Mouse (Mus musculus): Measurements from ENCODE around the gene Hmgn3. TPM values are rescaled to one million over a fixed set of nuclear protein-coding genes. Genes with fewer than 3 reads are reported as not detected.

The Hmgn3 gene
- polyA plus RNA-seq (2011; ENCODE audit: insufficient read depth, insufficient read length, low read depth, missing spikeins) = 26.7 and 30.3 TPM in 2 replicates

- Histone ChIP-seq H3K27me3 (ENCODE audit: control insufficient read depth, insufficient read depth, low read length, poor library complexity, severe bottlenecking) (peaks cover 6% of the 10 kb centered on the region; the same call in 1 of the 2 replicates), H3K4me1 (ENCODE audit: control insufficient read depth, insufficient read depth, low read length) (no peaks in the 10 kb centered on the region), H3K4me3 (ENCODE audit: low read depth, low read length) (peak within 1 kb of the TSS; percentile 42), H3K9ac (ENCODE audit: low read depth, poor library complexity, severe bottlenecking) (peak within 1 kb of the TSS; percentile 41), H3K27ac (ENCODE audit: insufficient read depth, low read length) (no peak within 1 kb of the TSS), H3K36me3 (ENCODE audit: control insufficient read depth, insufficient read depth, low read length, poor library complexity, severe bottlenecking) (no peaks in the 10 kb centered on the region), H3K9me3 (replicated peaks; ENCODE audit: control insufficient read depth, insufficient read depth, low read length, poor library complexity, severe bottlenecking) (no peaks in the 10 kb centered on the region)
- no peak for TF ChIP-seq CTCF (IDR thresholded peaks at IDR 0.05; ENCODE audit: low read depth, low read length)
- TF ChIP-seq POLR2A (IDR thresholded peaks at IDR 0.05; ENCODE audit: insufficient read depth, low read length) = no peak
Observed at GRCm38 (mm10) chr9:83146446-83147188, at the start of gene Hmgn3. Gene Hmgn3, minus strand, starts transcription at chr9:83146685.

DNA sequence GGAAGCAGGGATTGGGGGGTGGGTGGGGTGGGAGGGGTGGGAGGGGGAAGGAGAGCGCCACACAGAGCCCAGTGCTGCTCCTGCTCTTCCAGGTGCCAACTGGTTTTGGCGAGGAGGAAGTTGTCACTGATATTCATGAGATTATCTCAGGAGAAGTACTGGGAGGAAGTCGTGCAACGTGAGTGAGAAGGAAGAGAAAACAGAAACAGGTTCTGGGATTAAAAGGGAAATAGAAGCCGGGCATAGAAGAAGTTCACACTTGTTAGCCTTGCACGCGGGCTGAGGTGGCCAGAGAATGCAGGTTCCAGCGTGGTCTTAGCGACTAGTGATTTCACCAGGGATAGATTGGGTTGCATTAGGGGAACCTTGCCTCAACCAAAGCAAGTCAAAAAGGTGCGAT is 49.3 kb upstream of the Hmgn3 start:
- H3K36me3 ChIP-seq (ENCODE audit: control insufficient read depth, insufficient read depth, low read length, poor library complexity, severe bottlenecking) = no peaks in the 10 kb centered on the region
- H3K9ac ChIP-seq (ENCODE audit: low read depth, poor library complexity, severe bottlenecking) = no peak overlapping the region
- H3K27ac ChIP-seq (ENCODE audit: insufficient read depth, low read length) = no peak overlapping the region
- H3K27me3 ChIP-seq (ENCODE audit: control insufficient read depth, insufficient read depth, low read length, poor library complexity, severe bottlenecking) = no peaks in the 10 kb centered on the region
- TF ChIP-seq EP300 (IDR thresholded peaks at IDR 0.05; ENCODE audit: insufficient read depth, low read depth, low read length) (no peak), POLR2A (IDR thresholded peaks at IDR 0.05; ENCODE audit: insufficient read depth, low read length) (no peak), CTCF (IDR thresholded peaks at IDR 0.05; ENCODE audit: low read depth, low read length) (no peak)
- H3K4me3 ChIP-seq (ENCODE audit: low read depth, low read length) = no peak overlapping the region
- H3K9me3 ChIP-seq (replicated peaks; ENCODE audit: control insufficient read depth, insufficient read depth, low read length, poor library complexity, severe bottlenecking) = no peaks in the 10 kb centered on the region
- H3K4me1 ChIP-seq (ENCODE audit: control insufficient read depth, insufficient read depth, low read length) = no peaks in the 10 kb centered on the region

DNA sequence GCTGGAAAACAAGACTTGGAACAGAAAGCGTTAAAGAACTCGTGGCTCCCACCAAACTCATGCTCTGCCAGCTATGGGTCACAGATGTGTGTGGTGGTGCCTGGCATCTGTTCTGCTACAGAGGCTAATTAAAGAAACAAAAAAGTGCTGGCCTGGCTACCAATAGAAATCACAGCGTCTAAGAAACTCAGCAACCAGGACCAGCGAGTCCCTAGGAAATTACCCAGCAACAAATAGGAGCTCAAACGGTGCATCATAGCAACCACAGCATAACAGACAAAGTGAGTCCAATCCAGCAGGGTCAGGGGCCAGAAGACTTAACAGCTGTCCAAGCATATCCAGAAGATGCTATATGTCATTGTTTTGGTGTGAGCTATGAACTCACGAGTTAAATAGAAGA is 48.5 kb upstream of the Hmgn3 start:
- H3K9ac ChIP-seq (ENCODE audit: low read depth, poor library complexity, severe bottlenecking) = no peak overlapping the region
- TF ChIP-seq POLR2A (IDR thresholded peaks at IDR 0.05; ENCODE audit: insufficient read depth, low read length) (no peak), CTCF (IDR thresholded peaks at IDR 0.05; ENCODE audit: low read depth, low read length) (no peak), EP300 (IDR thresholded peaks at IDR 0.05; ENCODE audit: insufficient read depth, low read depth, low read length) (no peak)
- no peak overlapping the region for H3K4me3 ChIP-seq (ENCODE audit: low read depth, low read length)
- H3K4me1 ChIP-seq (ENCODE audit: control insufficient read depth, insufficient read depth, low read length) = no peaks in the 10 kb centered on the region
- H3K27me3 ChIP-seq (ENCODE audit: control insufficient read depth, insufficient read depth, low read length, poor library complexity, severe bottlenecking) = no peaks in the 10 kb centered on the region
- H3K9me3 ChIP-seq (replicated peaks; ENCODE audit: control insufficient read depth, insufficient read depth, low read length, poor library complexity, severe bottlenecking) = no peaks in the 10 kb centered on the region
- H3K27ac ChIP-seq (ENCODE audit: insufficient read depth, low read length) = no peak overlapping the region
- H3K36me3 ChIP-seq (ENCODE audit: control insufficient read depth, insufficient read depth, low read length, poor library complexity, severe bottlenecking) = no peaks in the 10 kb centered on the region

DNA sequence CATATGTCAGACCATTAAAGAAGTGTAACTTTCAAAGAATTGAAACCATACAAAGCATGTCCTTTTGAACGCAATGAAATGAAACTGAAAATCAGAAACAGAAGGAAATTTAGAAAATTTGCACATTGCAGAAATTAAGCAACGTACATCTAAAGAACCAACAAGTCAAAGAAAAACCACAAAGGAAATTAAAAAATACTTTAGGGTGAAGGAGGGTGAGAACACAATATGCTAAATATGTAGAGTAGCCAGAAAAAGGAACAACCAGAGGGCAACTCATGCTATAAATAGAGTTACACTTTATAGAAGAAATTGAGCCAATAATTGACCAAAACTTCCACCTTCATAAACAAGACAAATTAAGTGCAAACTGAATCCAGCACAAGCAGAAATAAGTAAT is 41.3 kb upstream of the Hmgn3 start:
- Histone ChIP-seq H3K4me1 (ENCODE audit: control insufficient read depth, insufficient read depth, low read length) (no peaks in the 10 kb centered on the region), H3K36me3 (ENCODE audit: control insufficient read depth, insufficient read depth, low read length, poor library complexity, severe bottlenecking) (no peaks in the 10 kb centered on the region), H3K27ac (ENCODE audit: insufficient read depth, low read length) (no peak overlapping the region), H3K4me3 (ENCODE audit: low read depth, low read length) (no peak overlapping the region), H3K9ac (ENCODE audit: low read depth, poor library complexity, severe bottlenecking) (no peak overlapping the region), H3K9me3 (replicated peaks; ENCODE audit: control insufficient read depth, insufficient read depth, low read length, poor library complexity, severe bottlenecking) (peaks cover 5% of the 10 kb centered on the region; the same call in 1 of the 2 replicates), H3K27me3 (ENCODE audit: control insufficient read depth, insufficient read depth, low read length, poor library complexity, severe bottlenecking) (no peaks in the 10 kb centered on the region)
- TF ChIP-seq POLR2A (IDR thresholded peaks at IDR 0.05; ENCODE audit: insufficient read depth, low read length) (no peak), EP300 (IDR thresholded peaks at IDR 0.05; ENCODE audit: insufficient read depth, low read depth, low read length) (no peak), CTCF (IDR thresholded peaks at IDR 0.05; ENCODE audit: low read depth, low read length) (no peak)

GRCm38 (mm10) chr9:83145591-83146445 is 667 bp downstream of the Hmgn3 start:
- TF ChIP-seq EP300 (IDR thresholded peaks at IDR 0.05; ENCODE audit: insufficient read depth, low read depth, low read length) (no peak), POLR2A (IDR thresholded peaks at IDR 0.05; ENCODE audit: insufficient read depth, low read length) (no peak), CTCF (IDR thresholded peaks at IDR 0.05; ENCODE audit: low read depth, low read length) (no peak)
- no peak overlapping the region for H3K27ac ChIP-seq (ENCODE audit: insufficient read depth, low read length)
- no peaks in the 10 kb centered on the region for H3K4me1 ChIP-seq (ENCODE audit: control insufficient read depth, insufficient read depth, low read length)
- no peaks in the 10 kb centered on the region for H3K36me3 ChIP-seq (ENCODE audit: control insufficient read depth, insufficient read depth, low read length, poor library complexity, severe bottlenecking)
- H3K9ac ChIP-seq (ENCODE audit: low read depth, poor library complexity, severe bottlenecking) = peak overlapping the region; percentile 41
- peak overlapping the region; percentile 42 for H3K4me3 ChIP-seq (ENCODE audit: low read depth, low read length)
- peaks cover 6% of the 10 kb centered on the region; the same call in 1 of the 2 replicates for H3K27me3 ChIP-seq (ENCODE audit: control insufficient read depth, insufficient read depth, low read length, poor library complexity, severe bottlenecking)
- no peaks in the 10 kb centered on the region for H3K9me3 ChIP-seq (replicated peaks; ENCODE audit: control insufficient read depth, insufficient read depth, low read length, poor library complexity, severe bottlenecking)
